Mouse (Mus musculus): ENCODE results near the gene Olfml2b. TPM values are rescaled to one million over a fixed set of nuclear protein-coding genes. Genes with fewer than 3 reads are reported as not detected.

Gene Olfml2b
- total RNA-seq, 2 experiments from 2014 or later = 5.4 to 13.3 TPM

- no peak for ATAC-seq (replicated peaks; ENCODE audit: low FRiP score, poor library complexity, severe bottlenecking)
These were observed 1.7 kb downstream of the Olfml2b start for GRCm38 (mm10) chr1:170645896-170646605.

GRCm38 (mm10) chr1:170646606-170647287 lies 2.4 kb downstream of the Olfml2b start:
- no peak for ATAC-seq (replicated peaks; ENCODE audit: low FRiP score, poor library complexity, severe bottlenecking)

GRCm38 (mm10) chr1:170647381-170647780 lies 3.0 kb downstream of the Olfml2b start:
- ATAC-seq (replicated peaks; ENCODE audit: low FRiP score, poor library complexity, severe bottlenecking) = no peak

GRCm38 (mm10) chr1:170647971-170648514 lies 3.7 kb downstream of the Olfml2b start:
- no peak for ATAC-seq (replicated peaks; ENCODE audit: low FRiP score, poor library complexity, severe bottlenecking)

GRCm38 (mm10) chr1:170651046-170651723 lies 6.9 kb downstream of the Olfml2b start:
- ATAC-seq (replicated peaks; ENCODE audit: low FRiP score, poor library complexity, severe bottlenecking) = no peak

- ATAC-seq (replicated peaks; ENCODE audit: low FRiP score, poor library complexity, severe bottlenecking) = no peak
These were observed 7.8 kb downstream of the Olfml2b start for GRCm38 (mm10) chr1:170651989-170652740.

- ATAC-seq (replicated peaks; ENCODE audit: low FRiP score, poor library complexity, severe bottlenecking) = no peak
These were observed 11.1 kb downstream of the Olfml2b start for GRCm38 (mm10) chr1:170655280-170655917.

- no peak for ATAC-seq (replicated peaks; ENCODE audit: low FRiP score, poor library complexity, severe bottlenecking)
These were observed 12.3 kb downstream of the Olfml2b start for GRCm38 (mm10) chr1:170656518-170657227.

GRCm38 (mm10) chr1:170657228-170657521 lies 12.8 kb downstream of the Olfml2b start:
- no peak for ATAC-seq (replicated peaks; ENCODE audit: low FRiP score, poor library complexity, severe bottlenecking)

- no peak for ATAC-seq (replicated peaks; ENCODE audit: low FRiP score, poor library complexity, severe bottlenecking)
These were observed 13.4 kb downstream of the Olfml2b start for GRCm38 (mm10) chr1:170657643-170658314.

- ATAC-seq (replicated peaks; ENCODE audit: low FRiP score, poor library complexity, severe bottlenecking) = no peak
These were observed 14.9 kb downstream of the Olfml2b start for GRCm38 (mm10) chr1:170659260-170659659.

- no peak for ATAC-seq (replicated peaks; ENCODE audit: low FRiP score, poor library complexity, severe bottlenecking)
These were observed 20.4 kb downstream of the Olfml2b start for GRCm38 (mm10) chr1:170664620-170665185.

- no peak for ATAC-seq (replicated peaks; ENCODE audit: low FRiP score, poor library complexity, severe bottlenecking)
These were observed 20.9 kb downstream of the Olfml2b start for GRCm38 (mm10) chr1:170665200-170665599.

GRCm38 (mm10) chr1:170674184-170674775 lies 29.9 kb downstream of the Olfml2b start:
- ATAC-seq (replicated peaks; ENCODE audit: low FRiP score, poor library complexity, severe bottlenecking) = no peak

- ATAC-seq (replicated peaks; ENCODE audit: low FRiP score, poor library complexity, severe bottlenecking) = no peak
These were observed 33.3 kb downstream of the Olfml2b start for GRCm38 (mm10) chr1:170677681-170678080.

- no peak for ATAC-seq (replicated peaks; ENCODE audit: low FRiP score, poor library complexity, severe bottlenecking)
These were observed 34.5 kb downstream of the Olfml2b start for GRCm38 (mm10) chr1:170678861-170679260.

GRCm38 (mm10) chr1:170679624-170680023 lies 35.3 kb downstream of the Olfml2b start:
- ATAC-seq (replicated peaks; ENCODE audit: low FRiP score, poor library complexity, severe bottlenecking) = no peak

- ATAC-seq (replicated peaks; ENCODE audit: low FRiP score, poor library complexity, severe bottlenecking) = no peak
These were observed 39.5 kb downstream of the Olfml2b start for GRCm38 (mm10) chr1:170683863-170684262.
